Mouse (Mus musculus): ENCODE results near the gene Zfc3h1. TPM values are rescaled to one million over a fixed set of nuclear protein-coding genes. Genes with fewer than 3 reads are reported as not detected.

Gene Zfc3h1
- total RNA-seq (2023), result 10 to 100 TPM; 86.0 to 89.9 TPM

GRCm38 (mm10) chr10:115384221-115385017 lies at the start of gene Zfc3h1, which contains the start of gene Thap2:
Gene Zfc3h1 (plus strand): TSS chr10:115384959.
Gene Thap2 (minus strand): TSS chr10:115384443.

GRCm38 (mm10) chr10:115361840-115362622 lies 22.7 kb upstream of the Zfc3h1 start, which contains the start of gene Tmem19:
Gene Tmem19 (minus strand): TSS chr10:115362501.

Other genes with a start within 250 kb of the Zfc3h1 start
- not detected for gene Tph2, start 199.9 kb upstream of the Zfc3h1 start, total RNA-seq (2023)
- 10 to 100 TPM; 82.8 to 99.6 TPM for gene Tbc1d15, start 133.5 kb upstream of the Zfc3h1 start, total RNA-seq (2023)
- gene Rab21, start 69.4 kb upstream of the Zfc3h1 start, total RNA-seq (2023), result 100 to 1,000 TPM in 1 of 2 experiments, 10 to 100 TPM in 1; 98.3 to 104 TPM
- 10 to 100 TPM; 32.1 to 33.8 TPM for gene Tmem19, start 22.5 kb upstream of the Zfc3h1 start, total RNA-seq (2023)
- 1 to 10 TPM; 7.7 to 9.9 TPM for gene Thap2, start 516 bp upstream of the Zfc3h1 start, total RNA-seq (2023)
- gene A930009A15Rik, start 185.0 kb downstream of the Zfc3h1 start, total RNA-seq (2023), result not detected
- gene Lgr5, start 202.8 kb downstream of the Zfc3h1 start, total RNA-seq (2023), result 1 to 10 TPM; 1.5 to 2.3 TPM